Comparison of ENCODE assay signal across 28 mouse cellular contexts in genomic region chr5:91762589-91762988, GRCm38 (mm10).
"Had no signal": no experiment of that assay in that cellular context is flagged by ENCODE, and none has a peak within 500 bp of the region (broad histone marks: within the 10 kb centered on the region; RNA-seq: fewer than 3 reads in every experiment).

No protein-coding gene starts in this region.

- H3K9ac ChIP-seq: heart, embryonic 12.5 days; hindbrain, embryonic 12.5 days; hindbrain, embryonic 14.5 days; kidney, embryonic 15.5 days; limb, embryonic 12.5 days; liver, embryonic 13.5 days; liver, embryonic 15.5 days; liver, postnatal 0 days had no signal

- H3K27me3 ChIP-seq: heart, embryonic 12.5 days; kidney, embryonic 15.5 days; limb, embryonic 12.5 days; liver, embryonic 15.5 days had no signal

- ATAC-seq: hindbrain, postnatal 0 days; liver, postnatal 0 days had no signal

- H3K9me3 ChIP-seq: heart, embryonic 10.5 days; heart, embryonic 12.5 days; hindbrain, embryonic 10.5 days; hindbrain, embryonic 12.5 days; kidney, embryonic 15.5 days; limb, embryonic 12.5 days; liver, embryonic 13.5 days; liver, embryonic 15.5 days had no signal

- H3K36me3 ChIP-seq: heart, embryonic 10.5 days; heart, embryonic 12.5 days; hindbrain, embryonic 10.5 days; hindbrain, embryonic 12.5 days; kidney, embryonic 15.5 days; limb, embryonic 12.5 days; liver, embryonic 13.5 days; liver, embryonic 15.5 days had no signal

- H3K4me2 ChIP-seq: heart, embryonic 12.5 days; hindbrain, embryonic 12.5 days; hindbrain, embryonic 14.5 days; kidney, embryonic 15.5 days; limb, embryonic 12.5 days; liver, embryonic 11.5 days; liver, embryonic 13.5 days; liver, embryonic 15.5 days had no signal

- DNase-seq: gastrocnemius, adult 2 months; gastrocnemius, postnatal 10 days; gastrocnemius, postnatal 25 days; heart, adult 18-20 months; heart, postnatal 10 days; heart, postnatal 4 days; kidney, adult 11 months; kidney, adult 2 months; kidney, adult 9 months; kidney, postnatal 14 days; kidney, postnatal 36 days; layer of hippocampus, adult 9-11 months; layer of hippocampus, postnatal 36 days; left cerebral cortex, postnatal 4 days; liver; liver, embryonic 13.5 days; liver, postnatal 0 days had no signal

- H3K27ac ChIP-seq: gastrocnemius, adult 2 months; heart, embryonic 10.5 days; hindbrain, embryonic 10.5 days; hindbrain, embryonic 12.5 days; hindbrain, embryonic 14.5 days; hindbrain, postnatal 0 days; kidney, embryonic 15.5 days; kidney, postnatal 0 days; limb, embryonic 12.5 days; liver, embryonic 13.5 days; liver, embryonic 15.5 days had no signal

- H3K4me1 ChIP-seq: liver, embryonic 13.5 days; liver, embryonic 15.5 days had no signal

- H3K4me3 ChIP-seq: gastrocnemius, adult 2 months; heart, embryonic 10.5 days; heart, embryonic 12.5 days; hindbrain, embryonic 10.5 days; hindbrain, embryonic 12.5 days; kidney, embryonic 15.5 days; limb, embryonic 12.5 days; liver, embryonic 13.5 days; liver, embryonic 15.5 days had no signal
